Mouse (Mus musculus) T-helper 1 cell (primary cell): ENCODE data around the gene Asprv1.

Experiments
- in situ Hi-C: fragments of 300-600 bp; cut with MboI, MseI; formaldehyde crosslinking; loops from one replicate; pipeline ENCODE4 v1.15.1; 2025; ENCODE audit warnings: high pct_unique_total_duplicates

Gene Asprv1

DNA sequence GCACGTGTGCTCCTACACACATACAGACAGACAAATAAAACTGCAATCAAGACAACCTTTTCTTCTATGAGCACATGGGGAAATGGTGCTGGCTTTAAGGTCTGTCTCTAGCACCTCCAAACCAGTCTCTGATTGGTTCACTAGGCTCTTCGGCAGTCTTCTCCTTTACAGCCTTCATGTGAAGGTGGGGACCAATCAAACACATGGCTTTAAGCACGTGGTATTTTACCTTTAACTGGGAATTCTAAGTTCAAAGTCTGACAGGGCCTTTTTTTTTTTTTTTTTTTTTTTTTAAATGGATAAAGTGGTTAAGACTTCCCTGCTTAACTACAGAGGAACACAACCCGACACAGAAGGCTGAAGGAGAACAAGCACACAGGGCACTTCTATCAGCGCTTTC is 37.1 kb downstream of the Asprv1 start:
- in situ Hi-C loops: no loop called here

DNA sequence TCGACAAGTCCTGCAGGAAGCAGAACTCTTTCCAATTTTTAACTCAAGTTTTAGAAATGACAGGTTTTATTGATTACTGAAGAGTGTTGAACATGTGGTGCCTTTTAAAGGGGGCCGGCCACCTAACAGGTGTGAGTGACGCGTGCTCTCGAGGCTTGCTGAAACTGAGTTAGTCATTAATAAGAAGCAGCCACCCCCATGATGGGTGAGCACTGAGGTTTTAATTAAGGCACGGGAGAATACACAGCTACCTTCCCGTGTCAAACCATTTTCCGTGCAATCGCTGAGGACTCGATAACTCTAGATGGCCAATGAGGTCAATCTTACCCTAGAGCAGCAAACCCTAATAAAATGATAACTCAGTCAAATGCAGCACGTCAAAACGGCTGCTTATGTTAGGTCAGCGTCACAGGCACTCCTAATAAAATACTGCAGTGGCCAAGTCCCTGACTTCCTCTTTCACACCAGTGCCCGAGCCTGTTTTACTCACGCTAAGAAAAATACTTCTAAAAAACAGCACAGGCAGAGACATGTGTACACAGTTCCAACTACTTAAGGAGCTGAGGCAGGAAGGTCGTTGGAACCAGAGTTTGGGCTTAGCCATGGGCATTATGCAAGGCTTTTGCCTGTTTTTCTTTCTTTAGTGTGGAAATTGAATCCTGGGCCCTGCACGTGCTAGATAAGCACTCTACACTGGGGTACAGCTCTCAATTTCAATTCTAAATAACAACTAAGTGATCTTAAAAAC is 37.8 kb downstream of the Asprv1 start:
- in situ Hi-C loops: no loop called here

DNA sequence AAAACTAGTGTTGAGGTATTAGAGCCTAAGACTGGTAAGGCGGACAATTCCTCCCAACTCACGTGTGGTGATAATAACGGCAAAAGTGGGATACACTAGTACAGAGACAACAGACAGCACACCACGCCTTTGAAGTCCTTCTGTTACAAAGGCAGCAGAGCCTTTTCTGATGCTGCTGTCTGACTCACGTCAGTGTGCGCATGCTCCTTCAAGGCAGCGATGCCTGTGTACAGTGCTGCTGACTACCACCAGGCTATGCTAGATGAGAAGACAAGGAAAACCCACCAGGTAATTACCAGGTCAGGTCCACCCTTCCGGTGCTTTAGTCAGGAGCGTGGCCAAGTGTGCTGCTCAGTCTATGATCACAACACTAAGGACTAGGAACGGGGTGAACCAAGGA is 39.1 kb downstream of the Asprv1 start:
- in situ Hi-C loops: no loop called here

DNA sequence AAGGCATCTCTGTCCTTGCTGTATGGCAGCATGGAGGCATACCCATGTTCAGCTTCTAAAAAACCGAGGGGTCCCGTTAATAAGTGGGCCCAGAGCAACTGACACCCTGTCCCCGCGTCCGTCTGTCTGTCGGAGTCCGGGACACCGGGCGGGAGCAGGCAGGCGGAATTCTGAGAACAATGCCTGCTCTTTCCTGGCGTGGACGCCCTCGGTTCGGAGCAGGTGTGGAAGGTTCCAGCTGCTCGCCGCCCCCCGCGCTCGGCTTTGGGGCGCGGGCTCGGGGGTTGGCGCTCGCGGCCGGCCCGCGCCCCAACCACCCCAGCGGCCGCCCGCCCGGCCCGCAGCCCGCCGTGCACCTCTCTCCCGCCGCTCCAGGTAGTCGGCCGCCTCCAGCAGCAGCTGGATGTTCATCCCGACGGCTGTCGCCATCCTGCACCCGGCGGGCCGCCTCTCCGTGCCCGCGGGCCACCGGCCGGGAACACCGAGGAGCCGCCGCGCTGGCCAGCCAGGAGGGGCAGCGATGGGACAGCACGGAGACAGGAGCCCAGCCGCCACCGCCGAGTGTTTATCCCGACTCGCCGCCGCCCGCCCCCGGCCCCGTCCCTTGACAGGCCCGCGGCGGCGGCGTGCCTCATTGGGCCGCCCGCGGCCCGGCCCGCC is 40.7 kb downstream of the Asprv1 start, which contains the start of gene Mxd1:
Mxd1 (minus strand) TSS at position 582 of the 660 bp plus-strand sequence.
- in situ Hi-C loops: no loop called here

DNA sequence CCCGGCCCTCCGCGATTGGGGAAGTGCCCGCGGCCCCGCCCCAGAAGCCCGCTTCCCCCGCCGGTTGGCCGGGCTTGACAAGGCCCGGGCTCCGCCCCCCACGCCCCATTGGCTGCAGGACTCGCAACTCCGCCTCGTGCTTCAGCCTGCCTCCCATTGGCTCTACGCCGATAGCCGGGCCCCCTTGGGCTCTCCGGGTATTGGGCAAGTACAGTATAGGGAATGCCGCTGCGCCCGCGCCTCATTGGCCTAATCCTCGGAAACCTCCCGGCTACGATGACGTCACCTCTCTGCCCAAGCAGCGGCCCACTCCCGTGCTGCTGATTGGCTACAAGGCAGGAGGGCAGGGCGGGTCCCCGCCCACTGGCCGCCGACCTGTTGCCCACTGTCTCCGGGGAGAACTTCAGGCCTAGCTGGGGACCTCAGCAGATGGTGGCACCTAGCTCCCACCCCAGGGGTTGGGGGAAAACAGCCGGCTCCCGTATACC is 41.3 kb downstream of the Asprv1 start:
- in situ Hi-C loops: no loop called here

DNA sequence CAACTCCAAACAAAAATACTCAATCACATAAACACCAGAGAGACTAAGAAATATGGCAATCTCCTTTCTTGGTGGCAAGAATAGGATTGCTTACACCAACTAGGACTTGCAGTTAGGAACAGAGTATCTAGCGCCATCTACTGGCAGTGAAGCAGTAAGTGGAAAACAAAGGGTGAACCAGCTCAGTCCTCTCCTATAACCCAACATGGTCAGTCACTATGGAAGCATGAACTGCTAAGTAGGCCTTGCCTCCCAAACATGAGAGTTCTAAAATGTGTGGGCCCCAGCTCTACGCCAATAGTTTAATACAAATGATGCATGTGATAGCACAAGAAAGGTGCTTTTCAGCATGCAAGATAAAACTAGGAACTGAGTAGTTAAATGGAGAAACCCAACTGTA is 42.9 kb downstream of the Asprv1 start:
- in situ Hi-C loops: no loop called here

DNA sequence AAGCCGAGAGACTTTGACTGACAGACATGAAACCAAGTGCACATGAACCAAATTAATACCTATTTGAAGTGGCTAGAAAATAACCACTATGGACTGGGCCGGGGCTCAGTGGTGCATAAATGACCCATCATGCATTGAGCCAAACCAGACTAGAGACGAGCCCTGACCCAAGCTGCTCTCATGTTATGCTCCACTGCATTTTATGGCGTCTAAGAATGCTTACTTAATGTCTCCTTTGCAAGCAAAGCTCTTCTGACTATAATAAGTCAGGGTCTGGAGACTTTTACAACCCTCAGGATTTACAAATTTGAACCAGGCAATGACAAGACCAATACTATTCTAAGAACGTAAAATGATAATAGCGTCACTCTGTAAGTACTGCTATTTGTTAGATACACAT is 50.4 kb downstream of the Asprv1 start:
- in situ Hi-C loops: no loop called here
